Mouse (Mus musculus): ENCODE results near the gene Lypla2. TPM values are rescaled to one million over a fixed set of nuclear protein-coding genes. Genes with fewer than 3 reads are reported as not detected.
"Not testable (repeated sequence)": the region's sequence is repeated elsewhere in the genome, so short reads cannot be mapped to it uniquely, and the experiment has no call there.

Gene Lypla2
- polyA plus RNA-seq, 1 experiment: 29.8 TPM

- Histone ChIP-seq H3K4me1 (ENCODE audit: control insufficient read depth, insufficient read depth, insufficient read length, low read length) (peaks cover 23% of the 10 kb centered on the region), H3K4me3 (ENCODE audit: insufficient read depth, low read depth, low read length) (peak overlapping the region; percentile 79), H3K27ac (replicated peaks; ENCODE audit: low read depth, low read length) (peak overlapping the region; percentile 82)
These were observed 25.6 kb downstream of the Lypla2 start for GRCm38 (mm10) chr4:135946659-135947301.

- peak within 1 kb of the TSS; percentile 82 for H3K27ac ChIP-seq (replicated peaks; ENCODE audit: low read depth, low read length)
- peaks cover 23% of the 10 kb centered on the region for H3K4me1 ChIP-seq (ENCODE audit: control insufficient read depth, insufficient read depth, insufficient read length, low read length)
- peak within 1 kb of the TSS; percentile 79 for H3K4me3 ChIP-seq (ENCODE audit: insufficient read depth, low read depth, low read length)
These were observed 26.2 kb downstream of the Lypla2 start, which contains the start of gene Hmgcl for GRCm38 (mm10) chr4:135946278-135946658. Hmgcl (plus strand) TSS chr4:135946448.

- H3K27ac ChIP-seq (replicated peaks; ENCODE audit: low read depth, low read length): peak overlapping the region; percentile 71
- H3K4me1 ChIP-seq (ENCODE audit: control insufficient read depth, insufficient read depth, insufficient read length, low read length): peaks cover 23% of the 10 kb centered on the region
These were observed 26.7 kb downstream of the Lypla2 start for GRCm38 (mm10) chr4:135945706-135946105.

DNA sequence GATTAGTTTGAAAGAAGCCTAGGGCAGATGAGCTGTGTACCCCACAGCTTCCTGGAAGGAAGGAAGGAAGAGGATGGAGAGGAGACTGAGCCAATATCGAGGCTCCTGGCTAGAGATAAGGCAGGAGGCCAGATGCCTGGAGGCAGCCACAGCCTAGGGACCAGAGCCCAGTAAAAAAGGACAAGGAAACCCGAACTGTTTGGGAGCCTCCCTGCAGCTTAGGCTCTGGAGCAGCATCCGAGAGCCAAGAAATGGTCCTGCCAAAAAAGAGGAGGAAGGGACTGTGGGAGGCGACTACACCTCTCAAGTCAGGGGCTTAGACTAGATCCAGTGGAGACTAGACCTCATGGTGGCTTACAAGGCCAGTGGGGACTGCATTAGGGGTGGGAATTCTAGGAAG lies 29.0 kb downstream of the Lypla2 start:
- Histone ChIP-seq H3K4me3 (ENCODE audit: insufficient read depth, low read depth, low read length) (no peak overlapping the region), H3K4me1 (ENCODE audit: control insufficient read depth, insufficient read depth, insufficient read length, low read length) (peaks cover 17% of the 10 kb centered on the region), H3K27ac (replicated peaks; ENCODE audit: low read depth, low read length) (peak overlapping the region; percentile 53)

More at GRCm38 (mm10) chr4:135945706-135946105, 26.7 kb downstream of the Lypla2 start:
- peak overlapping the region; percentile 52 for H3K4me3 ChIP-seq (ENCODE audit: insufficient read depth, low read depth, low read length)

- H3K27ac ChIP-seq (replicated peaks; ENCODE audit: low read depth, low read length): no peak overlapping the region
- H3K4me3 ChIP-seq (ENCODE audit: insufficient read depth, low read depth, low read length): no peak overlapping the region
These were observed 30.2 kb downstream of the Lypla2 start for GRCm38 (mm10) chr4:135942193-135942592.

DNA sequence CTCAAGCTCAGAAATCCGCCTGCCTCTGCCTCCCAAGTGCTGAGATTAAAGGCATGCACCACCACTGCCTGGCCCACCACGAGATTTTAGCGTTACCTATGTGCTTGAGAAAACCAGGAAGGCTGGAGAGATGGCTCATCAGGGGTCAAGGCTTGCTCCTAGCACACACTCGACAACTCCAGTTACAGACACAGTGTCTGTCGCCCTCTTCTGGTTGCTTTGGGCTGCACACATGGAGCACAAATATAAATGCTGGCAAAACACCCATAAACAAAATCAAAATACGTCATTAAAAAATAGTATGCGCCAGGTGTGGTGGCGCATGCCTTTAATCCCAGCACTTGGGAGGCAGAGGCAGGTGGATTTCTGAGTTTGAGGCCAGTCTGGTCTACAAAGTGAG lies 31.4 kb downstream of the Lypla2 start:
- not testable (repeated sequence) for H3K4me3 ChIP-seq (ENCODE audit: insufficient read depth, low read depth, low read length); H3K4me1 ChIP-seq (ENCODE audit: control insufficient read depth, insufficient read depth, insufficient read length, low read length); H3K27ac ChIP-seq (replicated peaks; ENCODE audit: low read depth, low read length)

More at GRCm38 (mm10) chr4:135942193-135942592, 30.2 kb downstream of the Lypla2 start:
- H3K4me1 ChIP-seq (ENCODE audit: control insufficient read depth, insufficient read depth, insufficient read length, low read length): peaks cover 9% of the 10 kb centered on the region; the same call in 1 of the 2 replicates

GRCm38 (mm10) chr4:135938858-135939257 lies 33.6 kb downstream of the Lypla2 start:
- no peak overlapping the region for H3K4me3 ChIP-seq (ENCODE audit: insufficient read depth, low read depth, low read length)
- no peak overlapping the region for H3K27ac ChIP-seq (replicated peaks; ENCODE audit: low read depth, low read length)
- H3K4me1 ChIP-seq (ENCODE audit: control insufficient read depth, insufficient read depth, insufficient read length, low read length): peaks cover 8% of the 10 kb centered on the region; the same call in 1 of the 2 replicates

DNA sequence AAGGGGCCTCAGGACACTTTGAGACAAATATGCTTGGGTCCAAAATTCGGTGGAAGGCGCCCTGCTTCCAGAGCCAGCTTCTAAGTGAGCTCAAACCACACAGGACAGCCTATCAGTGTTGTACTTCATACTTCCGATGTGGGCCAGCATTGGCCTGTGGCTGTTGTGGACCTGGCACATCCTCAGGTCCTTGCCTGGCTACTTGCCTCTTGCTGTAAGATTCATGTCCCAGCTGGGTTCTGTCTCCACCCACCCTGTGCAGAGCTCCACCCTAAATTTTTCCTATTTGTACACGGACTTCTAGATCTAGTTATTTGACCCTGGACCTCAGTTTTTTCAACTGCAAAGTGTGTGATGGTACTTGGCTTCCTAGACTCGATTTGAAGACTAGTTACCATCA lies 36.9 kb downstream of the Lypla2 start:
- Histone ChIP-seq H3K4me1 (ENCODE audit: control insufficient read depth, insufficient read depth, insufficient read length, low read length) (no peaks in the 10 kb centered on the region), H3K4me3 (ENCODE audit: insufficient read depth, low read depth, low read length) (no peak overlapping the region), H3K27ac (replicated peaks; ENCODE audit: low read depth, low read length) (no peak overlapping the region)

- Histone ChIP-seq H3K4me3 (ENCODE audit: insufficient read depth, low read depth, low read length) (no peak overlapping the region), H3K27ac (replicated peaks; ENCODE audit: low read depth, low read length) (no peak overlapping the region), H3K4me1 (ENCODE audit: control insufficient read depth, insufficient read depth, insufficient read length, low read length) (no peaks in the 10 kb centered on the region)
These were observed 37.5 kb downstream of the Lypla2 start for GRCm38 (mm10) chr4:135934708-135935500.

- Histone ChIP-seq H3K27ac (replicated peaks; ENCODE audit: low read depth, low read length) (no peak overlapping the region), H3K4me3 (ENCODE audit: insufficient read depth, low read depth, low read length) (no peak overlapping the region), H3K4me1 (ENCODE audit: control insufficient read depth, insufficient read depth, insufficient read length, low read length) (no peaks in the 10 kb centered on the region)
These were observed 40.6 kb downstream of the Lypla2 start for GRCm38 (mm10) chr4:135931832-135932231.

GRCm38 (mm10) chr4:135930239-135930638 lies 42.2 kb downstream of the Lypla2 start:
- Histone ChIP-seq H3K4me1 (ENCODE audit: control insufficient read depth, insufficient read depth, insufficient read length, low read length) (no peaks in the 10 kb centered on the region), H3K27ac (replicated peaks; ENCODE audit: low read depth, low read length) (no peak overlapping the region), H3K4me3 (ENCODE audit: insufficient read depth, low read depth, low read length) (no peak overlapping the region)

- Histone ChIP-seq H3K4me3 (ENCODE audit: insufficient read depth, low read depth, low read length) (no peak overlapping the region), H3K4me1 (ENCODE audit: control insufficient read depth, insufficient read depth, insufficient read length, low read length) (no peaks in the 10 kb centered on the region), H3K27ac (replicated peaks; ENCODE audit: low read depth, low read length) (no peak overlapping the region)
These were observed 42.6 kb downstream of the Lypla2 start for GRCm38 (mm10) chr4:135929828-135930227.

- Histone ChIP-seq H3K4me1 (ENCODE audit: control insufficient read depth, insufficient read depth, insufficient read length, low read length) (no peaks in the 10 kb centered on the region), H3K27ac (replicated peaks; ENCODE audit: low read depth, low read length) (no peak overlapping the region), H3K4me3 (ENCODE audit: insufficient read depth, low read depth, low read length) (no peak overlapping the region)
These were observed 43.0 kb downstream of the Lypla2 start for GRCm38 (mm10) chr4:135929405-135929804.

DNA sequence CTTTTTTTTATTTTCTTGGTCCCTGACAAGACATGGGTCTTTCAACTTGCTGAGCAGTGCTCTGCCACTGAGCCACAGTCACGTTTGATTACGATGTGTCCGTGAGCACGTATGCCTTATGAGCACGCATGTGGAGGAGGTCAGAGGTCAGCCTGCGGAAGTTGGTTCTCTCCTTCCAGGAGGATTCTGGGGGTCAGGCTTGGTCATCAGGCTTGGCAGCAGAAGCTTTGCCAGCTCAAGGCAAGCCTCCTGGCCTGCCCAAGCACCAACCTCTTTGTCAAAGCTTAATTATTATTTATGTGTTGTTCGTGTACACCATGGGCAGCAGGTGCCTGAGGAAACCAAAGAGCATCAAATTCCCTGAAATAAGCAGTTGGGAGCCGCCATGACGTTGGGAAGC lies 44.0 kb downstream of the Lypla2 start:
- Histone ChIP-seq H3K4me3 (ENCODE audit: insufficient read depth, low read depth, low read length) (no peak overlapping the region), H3K4me1 (ENCODE audit: control insufficient read depth, insufficient read depth, insufficient read length, low read length) (no peaks in the 10 kb centered on the region), H3K27ac (replicated peaks; ENCODE audit: low read depth, low read length) (no peak overlapping the region)

- H3K27ac ChIP-seq (replicated peaks; ENCODE audit: low read depth, low read length): no peak overlapping the region
- no peak overlapping the region for H3K4me3 ChIP-seq (ENCODE audit: insufficient read depth, low read depth, low read length)
- H3K4me1 ChIP-seq (ENCODE audit: control insufficient read depth, insufficient read depth, insufficient read length, low read length): no peaks in the 10 kb centered on the region
These were observed 45.6 kb downstream of the Lypla2 start for GRCm38 (mm10) chr4:135926861-135927260.
